ENCODE assay signal across 17 mouse cellular contexts in genomic region chr5:83741913-83742312, GRCm38 (mm10).
"Had no signal": no experiment of that assay in that cellular context is flagged by ENCODE, and none has a peak within 500 bp of the region (broad histone marks: within the 10 kb centered on the region; RNA-seq: fewer than 3 reads in every experiment).

No protein-coding gene starts in this region.

- H3K4me3 ChIP-seq: lung, embryonic 15.5 days; megakaryocyte, embryonic 14.5 days; midbrain, embryonic 13.5 days; midbrain, embryonic 15.5 days; neural tube, embryonic 12.5 days; stomach, embryonic 15.5 days had no signal

- H3K4me1 ChIP-seq: lung, embryonic 15.5 days; megakaryocyte, embryonic 14.5 days; midbrain, embryonic 13.5 days; midbrain, embryonic 15.5 days; neural tube, embryonic 12.5 days; stomach, embryonic 15.5 days had no signal

- H3K9ac ChIP-seq: lung, embryonic 15.5 days; midbrain, embryonic 13.5 days; midbrain, embryonic 15.5 days; neural tube, embryonic 12.5 days; stomach, embryonic 15.5 days had no signal

- H3K36me3 ChIP-seq: lung, embryonic 15.5 days; midbrain, embryonic 13.5 days; midbrain, embryonic 15.5 days; neural tube, embryonic 12.5 days; stomach, embryonic 15.5 days had no signal

- H3K27ac ChIP-seq: lung, embryonic 15.5 days; macrophage; midbrain, embryonic 13.5 days; midbrain, embryonic 15.5 days; neural tube, embryonic 12.5 days; stomach, embryonic 15.5 days; stomach, postnatal 0 days had no signal

- ATAC-seq: lung, postnatal 0 days; midbrain, embryonic 13.5 days; midbrain, embryonic 15.5 days had no signal

- H3K27me3 ChIP-seq: lung, embryonic 15.5 days; megakaryocyte, embryonic 14.5 days; midbrain, embryonic 13.5 days; midbrain, embryonic 15.5 days; neural tube, embryonic 12.5 days; stomach, embryonic 15.5 days had no signal

- DNase-seq: lung, adult 2 months; lung, postnatal 14 days; lung, postnatal 36 days; right cerebral cortex, postnatal 14 days; thymus, adult 18-20 months; thymus, postnatal 14 days; thymus, postnatal 36 days had no signal

- H3K9me3 ChIP-seq: lung, embryonic 15.5 days; midbrain, embryonic 13.5 days; midbrain, embryonic 15.5 days; neural tube, embryonic 12.5 days; stomach, embryonic 15.5 days had no signal

- H3K4me2 ChIP-seq: lung, embryonic 15.5 days; midbrain, embryonic 11.5 days; midbrain, embryonic 13.5 days; midbrain, embryonic 15.5 days; neural tube, embryonic 12.5 days; stomach, embryonic 15.5 days had no signal
